Mouse (Mus musculus): ENCODE measurements around the gene Bahcc1.

Bahcc1 gene

GRCm38 (mm10) chr11:120261416-120262355, 28.9 kb downstream of the Bahcc1 start:
- peak; percentile 96 for DNase-seq (ENCODE audit: low read depth)

GRCm38 (mm10) chr11:120262356-120262901, 29.7 kb downstream of the Bahcc1 start:
- peak; percentile 84 for DNase-seq (ENCODE audit: low read depth)

- no peak for DNase-seq (ENCODE audit: low read depth)
Observed at GRCm38 (mm10) chr11:120263176-120263575, 30.4 kb downstream of the Bahcc1 start.

- DNase-seq (ENCODE audit: low read depth), result no peak
Observed at GRCm38 (mm10) chr11:120264008-120264407, 31.3 kb downstream of the Bahcc1 start.

GRCm38 (mm10) chr11:120265458-120265857, 32.7 kb downstream of the Bahcc1 start:
- no peak for DNase-seq (ENCODE audit: low read depth)

GRCm38 (mm10) chr11:120266259-120266758, 33.6 kb downstream of the Bahcc1 start:
- DNase-seq (ENCODE audit: low read depth), result no peak

- no peak for DNase-seq (ENCODE audit: low read depth)
Observed at GRCm38 (mm10) chr11:120267274-120267673, 34.5 kb downstream of the Bahcc1 start.

GRCm38 (mm10) chr11:120267676-120268075, 34.9 kb downstream of the Bahcc1 start:
- DNase-seq (ENCODE audit: low read depth), result peak; percentile 55

GRCm38 (mm10) chr11:120268195-120268967, 35.6 kb downstream of the Bahcc1 start:
- no peak for DNase-seq (ENCODE audit: low read depth)

- no peak for DNase-seq (ENCODE audit: low read depth)
Observed at GRCm38 (mm10) chr11:120269007-120269406, 36.3 kb downstream of the Bahcc1 start.

- no peak for DNase-seq (ENCODE audit: low read depth)
Observed at GRCm38 (mm10) chr11:120269498-120270104, 36.9 kb downstream of the Bahcc1 start.

- DNase-seq (ENCODE audit: low read depth), result no peak
Observed at GRCm38 (mm10) chr11:120279335-120279734, 46.6 kb downstream of the Bahcc1 start.

- DNase-seq (ENCODE audit: low read depth), result peak; percentile 59
Observed at GRCm38 (mm10) chr11:120280281-120280773, 47.6 kb downstream of the Bahcc1 start.

GRCm38 (mm10) chr11:120280774-120281173, 48.0 kb downstream of the Bahcc1 start:
- DNase-seq (ENCODE audit: low read depth), result no peak

GRCm38 (mm10) chr11:120281197-120281596, 48.5 kb downstream of the Bahcc1 start:
- no peak for DNase-seq (ENCODE audit: low read depth)

- DNase-seq (ENCODE audit: low read depth), result no peak
Observed at GRCm38 (mm10) chr11:120283542-120283941, 50.8 kb downstream of the Bahcc1 start.

GRCm38 (mm10) chr11:120289644-120290043, 56.9 kb downstream of the Bahcc1 start:
- no peak for DNase-seq (ENCODE audit: low read depth)

- peak; percentile 58 for DNase-seq (ENCODE audit: low read depth)
Observed at GRCm38 (mm10) chr11:120290266-120290665, 57.5 kb downstream of the Bahcc1 start.

- no peak for DNase-seq (ENCODE audit: low read depth)
Observed at GRCm38 (mm10) chr11:120293714-120294113, 61.0 kb downstream of the Bahcc1 start.

- no peak for DNase-seq (ENCODE audit: low read depth)
Observed at GRCm38 (mm10) chr11:120296305-120297144, 63.8 kb downstream of the Bahcc1 start.

GRCm38 (mm10) chr11:120297767-120298166, 65.0 kb downstream of the Bahcc1 start:
- DNase-seq (ENCODE audit: low read depth), result no peak
